Mouse (Mus musculus) CH12.LX (cell line): ENCODE results near the gene Slc22a13. TPM values are rescaled to one million over a fixed set of nuclear protein-coding genes. Genes with fewer than 3 reads are reported as not detected.

Source experiments
- DNase-seq: peaks from one replicate; pipeline ENCODE4 v3.0.0-alpha.2; 2013; ENCODE audit errors: extremely low read depth
- H3K27ac ChIP-seq: 2 replicates; pipeline ENCODE4 v1.5.1; 2012; ENCODE audit warnings: low read depth, mild to moderate bottlenecking, control low read depth, moderate library complexity; ENCODE audit not compliant: insufficient read depth
- H3K27me3 ChIP-seq: replicated peaks from 2 replicates; pipeline ENCODE3; 2012; ENCODE audit warnings: inconsistent platforms
- H3K36me3 ChIP-seq, 2 experiments: replicated peaks in 1 of 2; 2 replicates each; pipeline versions ENCODE3 to v1.6.1; 2012; ENCODE audit warnings: inconsistent platforms in 1 of 2, low read length in 1 of 2, mild to moderate bottlenecking in 1 of 2, mixed read lengths in 1 of 2, moderate library complexity in 1 of 2; ENCODE audit not compliant: control insufficient read depth in 1 of 2, insufficient read depth in 1 of 2
- H3K4me1 ChIP-seq, 2 experiments: 2 replicates each; pipeline ENCODE4 v1.6.1; 2012; ENCODE audit warnings: inconsistent platforms in 1 of 2, moderate library complexity in 1 of 2; ENCODE audit not compliant: insufficient read depth in 2 of 2, control insufficient read depth in 1 of 2
- H3K4me2 ChIP-seq: 2 replicates; pipeline ENCODE4 v1.6.1; 2012; ENCODE audit warnings: low read depth, mild to moderate bottlenecking, control low read depth; ENCODE audit not compliant: poor library complexity, insufficient read depth, severe bottlenecking
- H3K4me3 ChIP-seq, 3 experiments: fragments of 150-350 bp in 1 of 3; sonication (generic) in 1 of 3; replicated peaks in 1 of 3; 2 replicates each; pipeline versions ENCODE3 to v1.5.1; 2011 to 2012; ENCODE audit warnings: low read depth in 2 of 3, low read length in 2 of 3, mild to moderate bottlenecking in 2 of 3, moderate library complexity in 2 of 3, control low read depth in 1 of 3, improper control_type of control experiment in 1 of 3, inconsistent platforms in 1 of 3, mixed read lengths in 1 of 3; ENCODE audit not compliant: poor library complexity in 1 of 3
- H3K79me2 ChIP-seq: replicated peaks from 2 replicates; pipeline ENCODE4 v1.6.1; 2012; ENCODE audit warnings: mild to moderate bottlenecking, moderate library complexity; ENCODE audit not compliant: control insufficient read depth, poor library complexity, insufficient read depth, severe bottlenecking; ENCODE audit errors: extremely low read depth
- H3K9ac ChIP-seq: 2 replicates; pipeline ENCODE4 v1.6.1; 2012; ENCODE audit warnings: low read depth, mild to moderate bottlenecking, control low read depth, moderate library complexity; ENCODE audit not compliant: insufficient read depth
- H3K9me3 ChIP-seq: replicated peaks from 2 replicates; pipeline ENCODE3; 2012; ENCODE audit warnings: low read length, inconsistent platforms, mixed read lengths
- CHD1 ChIP-seq: IDR thresholded peaks from 2 replicates; pipeline ENCODE4 v1.6.1; 2012; ENCODE audit warnings: low read depth, low read length, improper control_type of control experiment, inconsistent platforms
- CHD2 ChIP-seq: IDR thresholded peaks from 2 replicates; pipeline ENCODE4 v1.6.1; 2011; ENCODE audit warnings: low read length, improper control_type of control experiment
- EP300 ChIP-seq: IDR thresholded peaks from 2 replicates; pipeline ENCODE4 v1.6.1; 2011; ENCODE audit warnings: low read length, improper control_type of control experiment
- GABPA ChIP-seq: IDR thresholded peaks from 2 replicates; pipeline ENCODE4 v1.6.1; 2012; ENCODE audit warnings: low read depth, low read length, improper control_type of control experiment, inconsistent platforms; ENCODE audit not compliant: insufficient replicate concordance
- IRF4 ChIP-seq: IDR thresholded peaks from 2 replicates; pipeline ENCODE4 v1.6.1; 2014; ENCODE audit warnings: low read depth, mild to moderate bottlenecking, inconsistent platforms, low read length, improper control_type of control experiment
- MAX ChIP-seq: IDR thresholded peaks from 2 replicates; pipeline ENCODE4 v1.6.1; 2011; ENCODE audit warnings: low read length, improper control_type of control experiment
- MEF2A ChIP-seq: IDR thresholded peaks from 2 replicates; pipeline ENCODE4 v1.6.1; 2014; ENCODE audit warnings: low read depth, mild to moderate bottlenecking, inconsistent platforms, low read length, improper control_type of control experiment, borderline replicate concordance
- MXI1 ChIP-seq: IDR thresholded peaks from 2 replicates; pipeline ENCODE4 v1.6.1; 2011; ENCODE audit warnings: mild to moderate bottlenecking, low read depth, low read length, improper control_type of control experiment
- MYC ChIP-seq: IDR thresholded peaks from 2 replicates; pipeline ENCODE4 v1.6.1; 2011; ENCODE audit warnings: low read depth, mild to moderate bottlenecking, improper control_type of control experiment, low read length
- PAX5 ChIP-seq: IDR thresholded peaks from 2 replicates; pipeline ENCODE4 v1.6.1; 2012; ENCODE audit warnings: low read length, inconsistent platforms, mixed read lengths
- POLR2A ChIP-seq: IDR thresholded peaks from 2 replicates; pipeline ENCODE4 v1.6.1; 2011; ENCODE audit warnings: low read depth, mild to moderate bottlenecking, improper control_type of control experiment, low read length
- POLR2AphosphoS2 ChIP-seq: IDR thresholded peaks from 2 replicates; pipeline ENCODE4 v1.6.1; 2011; ENCODE audit warnings: low read depth, low read length, improper control_type of control experiment
- RAD21 ChIP-seq: IDR thresholded peaks from 2 replicates; pipeline ENCODE4 v1.6.1; 2011; ENCODE audit warnings: low read depth, mild to moderate bottlenecking, low read length, improper control_type of control experiment, moderate library complexity
- TBP ChIP-seq: conservative IDR thresholded peaks from 2 replicates; pipeline ENCODE4 v1.6.1; 2011; ENCODE audit warnings: low read depth, low read length, improper control_type of control experiment
- USF1 ChIP-seq: IDR thresholded peaks from 2 replicates; pipeline ENCODE4 v1.6.1; 2014; ENCODE audit warnings: low read depth, mild to moderate bottlenecking, inconsistent platforms, low read length, improper control_type of control experiment
- ZC3H11A ChIP-seq: IDR thresholded peaks from 2 replicates; pipeline ENCODE4 v1.6.1; 2012; ENCODE audit warnings: low read depth, mild to moderate bottlenecking, inconsistent platforms, low read length, improper control_type of control experiment
- ZKSCAN1 ChIP-seq: IDR thresholded peaks from 2 replicates; pipeline ENCODE4 v1.6.1; 2012; ENCODE audit warnings: low read depth, inconsistent platforms, low read length, improper control_type of control experiment, borderline replicate concordance
- ZMIZ1 ChIP-seq: IDR thresholded peaks from 2 replicates; pipeline ENCODE4 v1.6.1; 2012; ENCODE audit warnings: low read depth, mild to moderate bottlenecking, inconsistent platforms, low read length, improper control_type of control experiment
- dilution Hi-C: fragments of 300-500 bp; cut with MboI; formaldehyde crosslinking; loops from 2 replicates; pipeline ENCODE4 v1.14.3; 2020; ENCODE audit warnings: low sequenced_read_pairs; ENCODE audit not compliant: extremely low pct_unique_long_range_greater_than_20kb, extremely low pct_ligation_motif_present
- in situ Hi-C: fragments of 300-500 bp; cut with MboI; formaldehyde crosslinking; loops from 3 replicates; pipeline ENCODE4 v1.14.3; 2019; ENCODE audit warnings: low sequenced_read_pairs, low pct_ligation_motif_present, low pct_unique_long_range_greater_than_20kb, mixed read lengths
- polyA plus RNA-seq: library from polyadenylated mRNA; unstranded; fragments of >175 nt; gene quantifications from 2 replicates; pipeline ENCODE4 v1.2.1, GENCODE M21; 2012; ENCODE audit warnings: low read depth; ENCODE audit not compliant: insufficient read length
- total RNA-seq, 2 experiments: library from RNA; depleted of rRNA; stranded (reverse); fragments of 300-350 nt in 1 of 2; fragments of >200 nt in 1 of 2; gene quantifications; 2 replicates each; pipeline ENCODE4 v1.2.3; 2012 to 2014

Gene Slc22a13
- total RNA-seq (2012; rRNA removed), result not detected in 2 replicates
- not detected in 2 replicates for total RNA-seq (2014; rRNA removed)
- polyA plus RNA-seq, result not detected in 2 replicates

DNA sequence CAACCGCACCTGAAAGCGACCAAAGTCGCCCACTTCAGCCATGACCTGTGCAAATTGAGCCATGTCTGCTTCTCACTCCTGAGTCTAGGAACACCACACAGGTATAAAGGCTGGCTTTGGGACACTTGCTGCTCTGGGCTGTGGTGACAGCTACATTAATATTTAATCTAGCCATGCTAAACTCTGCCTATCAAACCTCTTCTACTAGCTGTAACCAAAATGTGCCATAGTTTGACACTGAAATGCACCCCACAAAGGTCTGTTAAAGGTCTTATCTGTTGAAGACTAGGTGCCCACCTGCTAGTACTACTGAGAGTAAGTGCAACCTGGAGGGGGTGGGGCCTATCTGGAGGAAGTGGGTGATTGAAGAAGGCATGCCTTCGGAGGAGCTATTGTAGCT, at the start of gene Slc22a13:
Gene Slc22a13, minus strand, starts transcription at position 101 of the 400 bp plus-strand sequence.
- no peaks in the 10 kb centered on the region for H3K36me3 ChIP-seq
- no peak within 1 kb of the TSS for H3K9ac ChIP-seq
- peaks cover 1% of the 10 kb centered on the region for H3K9me3 ChIP-seq
- no peak for DNase-seq
- no peak within 1 kb of the TSS for H3K4me2 ChIP-seq
- no peaks in the 10 kb centered on the region for H3K27me3 ChIP-seq
- H3K4me3 ChIP-seq, result no peak within 1 kb of the TSS
- H3K4me1 ChIP-seq, result no peaks in the 10 kb centered on the region
- H3K79me2 ChIP-seq, result no peaks in the 10 kb centered on the region
- H3K27ac ChIP-seq, result no peak within 1 kb of the TSS
- dilution Hi-C loops, result no loop called here
- no peak for TF ChIP-seq ZC3H11A
- no peak for TF ChIP-seq MYC
- TF ChIP-seq, all 38 proteins: peak for 0
- in situ Hi-C loops, result no loop called here

DNA sequence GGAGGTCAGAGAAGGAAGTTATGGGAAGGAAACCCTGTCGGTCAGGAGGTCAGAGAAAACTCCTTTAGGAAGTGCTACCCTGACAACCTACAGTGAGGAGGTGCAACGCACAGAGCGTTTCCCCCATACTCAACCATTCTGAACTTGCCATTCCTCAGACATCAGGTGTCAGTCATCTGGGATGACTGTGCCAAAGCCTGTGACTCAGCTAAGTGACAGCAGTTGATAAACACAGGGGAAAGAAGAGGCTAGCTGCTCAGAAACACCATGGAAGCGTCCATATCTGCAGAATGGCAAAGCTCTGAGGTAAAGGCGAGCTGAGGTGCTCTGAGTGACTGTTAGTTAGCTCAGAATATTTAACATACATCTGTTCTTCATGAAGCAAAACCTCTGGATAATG, 49.2 kb upstream of the Slc22a13 start:
- H3K79me2 ChIP-seq, result no peaks in the 10 kb centered on the region
- no peak overlapping the region for H3K27ac ChIP-seq
- no peak overlapping the region for H3K4me2 ChIP-seq
- TF ChIP-seq MEF2A (no peak), ZKSCAN1 (no peak), PAX5 (no peak), RAD21 (no peak), CHD1 (no peak), ZMIZ1 (no peak), EP300 (no peak), POLR2AphosphoS2 (no peak), CHD2 (no peak), MAX (no peak), MYC (no peak), GABPA (no peak), POLR2A (no peak), IRF4 (no peak), MXI1 (no peak), USF1 (no peak), TBP (no peak)
- TF ChIP-seq, all 38 proteins: peak for 0
- dilution Hi-C loops, result no loop called here
- in situ Hi-C loops, result no loop called here
- no peak for DNase-seq
- Histone ChIP-seq H3K27me3 (no peaks in the 10 kb centered on the region), H3K36me3 (peaks cover 17 to 41% of the 10 kb centered on the region in 2 experiments), H3K4me1 (peaks cover 18 to 76% of the 10 kb centered on the region in 2 experiments), H3K4me3 (no peak overlapping the region), H3K9ac (no peak overlapping the region), H3K9me3 (no peaks in the 10 kb centered on the region)
